Mouse (Mus musculus): ENCODE measurements around the gene Trp63. TPM values are rescaled to one million over a fixed set of nuclear protein-coding genes. Genes with fewer than 3 reads are reported as not detected.
"Not testable (repeated sequence)": the region's sequence is repeated elsewhere in the genome, so short reads cannot be mapped to it uniquely, and the experiment has no call there.

The Trp63 gene
- 0.48 and 5.1 TPM in 2 replicates for polyA plus RNA-seq (2012; rRNA removed)

DNA sequence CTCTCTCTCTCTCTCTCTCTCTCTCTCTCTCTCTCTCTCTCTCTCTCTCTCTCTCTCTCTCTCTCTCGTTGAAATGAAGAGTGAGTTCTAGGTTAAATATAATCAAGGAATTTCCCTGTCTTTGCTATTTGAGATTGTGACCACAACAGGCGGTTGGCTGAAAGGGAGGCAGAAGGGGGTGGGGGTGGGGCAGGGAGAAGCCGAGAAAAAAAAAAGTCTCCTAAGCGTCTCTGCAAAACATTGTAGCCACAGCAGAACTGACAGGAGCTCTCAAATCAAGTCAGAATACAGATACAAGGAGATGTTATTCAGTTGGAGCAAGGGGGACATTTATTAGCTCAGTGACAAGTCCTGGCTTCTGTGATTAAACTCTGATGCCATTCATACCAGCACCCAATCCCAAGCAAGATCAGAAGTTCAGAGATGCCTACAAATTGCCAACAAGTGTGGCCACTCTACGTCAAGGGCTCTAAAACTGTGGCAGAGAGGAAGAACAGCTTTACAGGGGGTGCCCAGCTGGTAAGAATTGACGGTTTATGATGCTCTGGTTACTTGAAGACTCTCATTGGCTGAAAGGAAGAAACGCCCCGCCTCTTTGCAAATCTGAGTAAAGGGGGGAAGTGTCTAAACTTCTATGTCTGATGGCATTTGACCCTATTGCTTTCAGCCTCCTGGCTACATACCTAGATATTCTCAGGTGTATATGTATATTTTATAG lies at the start of gene Trp63:
Gene Trp63 (plus strand): TSS at position 233 of the 718 bp plus-strand sequence.
- DNase-seq, result no peak
- no peak within 1 kb of the TSS for H3K4me3 ChIP-seq (replicated peaks; ENCODE audit: extremely low read depth, low read depth, low read length)
- WGBS, result 35% methylated on average over 8 of the region's 8 CpGs
- H3K4me1 ChIP-seq (ENCODE audit: control insufficient read depth, insufficient read depth, low read length), result no peaks in the 10 kb centered on the region; the same call in 1 of the 2 replicates
- TF ChIP-seq CTCF (IDR thresholded peaks at IDR 0.05; ENCODE audit: insufficient read depth, low read length), result no peak
- no peak for TF ChIP-seq POLR2A (IDR thresholded peaks at IDR 0.05; ENCODE audit: borderline replicate concordance, extremely low read depth, low read depth, low read length)

DNA sequence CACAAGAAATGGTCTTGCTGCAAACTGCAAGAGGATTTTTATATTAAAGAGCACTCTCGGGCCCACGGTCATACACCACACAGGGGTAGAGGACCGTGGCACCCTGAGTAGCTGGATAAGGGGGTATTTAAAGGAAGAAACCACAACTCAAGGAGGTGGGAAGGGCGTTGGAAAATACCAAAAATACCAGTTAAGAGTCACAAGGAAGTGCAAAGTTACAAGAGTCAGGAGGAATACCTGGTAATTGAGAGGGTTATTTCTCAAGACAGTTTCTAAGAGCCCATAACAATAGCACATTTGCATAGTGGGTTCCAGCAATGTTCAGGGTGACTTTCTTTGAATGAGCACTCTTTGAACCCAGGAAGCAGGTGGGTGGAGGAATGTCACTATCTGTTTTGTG lies 38.8 kb upstream of the Trp63 start:
- not testable (repeated sequence) for H3K4me3 ChIP-seq (replicated peaks; ENCODE audit: extremely low read depth, low read depth, low read length); DNase-seq; H3K4me1 ChIP-seq (ENCODE audit: control insufficient read depth, insufficient read depth, low read length)
- WGBS, result 75% methylated on average over 4 of the region's 4 CpGs

DNA sequence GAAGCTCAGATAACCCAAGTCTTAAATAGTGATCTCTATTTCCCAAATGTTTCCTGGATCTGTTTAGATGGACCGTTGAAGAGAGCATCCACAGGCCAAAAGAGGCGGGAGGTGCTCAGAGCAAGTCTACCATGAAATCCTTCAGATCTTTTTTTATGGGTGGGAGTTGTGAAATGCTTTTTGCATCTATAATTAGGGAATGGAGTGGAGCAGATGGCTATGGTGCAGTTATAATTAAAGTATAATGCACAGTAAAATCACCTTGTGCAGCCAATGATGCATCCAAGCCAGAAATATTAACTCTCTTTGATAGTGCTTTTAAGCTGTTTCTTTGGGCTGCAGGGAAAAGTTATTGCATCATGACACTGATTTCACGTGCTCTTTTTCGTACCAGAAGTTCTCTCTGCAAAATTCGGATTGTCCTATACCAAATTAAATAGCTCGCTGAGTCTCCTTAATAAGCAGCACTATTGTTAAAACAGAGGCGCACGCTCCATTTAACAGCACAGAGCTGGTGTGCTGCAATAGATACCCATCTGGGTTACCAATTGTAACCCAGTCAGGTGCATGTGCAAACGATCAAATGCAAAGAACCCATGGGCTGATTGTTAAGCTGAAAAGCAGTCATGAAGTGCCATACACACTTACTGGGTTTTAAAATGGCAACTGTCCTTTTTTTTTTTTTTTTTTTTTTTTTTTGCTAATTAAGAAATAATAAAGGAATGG lies 22.9 kb upstream of the Trp63 start:
- no peak overlapping the region for H3K4me3 ChIP-seq (replicated peaks; ENCODE audit: extremely low read depth, low read depth, low read length)
- 92% methylated on average over 9 of the region's 9 CpGs for whole genome bisulfite sequencing
- no peak for TF ChIP-seq POLR2A (IDR thresholded peaks at IDR 0.05; ENCODE audit: borderline replicate concordance, extremely low read depth, low read depth, low read length)
- TF ChIP-seq CTCF (IDR thresholded peaks at IDR 0.05; ENCODE audit: insufficient read depth, low read length), result no peak
- H3K4me1 ChIP-seq (ENCODE audit: control insufficient read depth, insufficient read depth, low read length), result no peaks in the 10 kb centered on the region
- no peak for DNase-seq

DNA sequence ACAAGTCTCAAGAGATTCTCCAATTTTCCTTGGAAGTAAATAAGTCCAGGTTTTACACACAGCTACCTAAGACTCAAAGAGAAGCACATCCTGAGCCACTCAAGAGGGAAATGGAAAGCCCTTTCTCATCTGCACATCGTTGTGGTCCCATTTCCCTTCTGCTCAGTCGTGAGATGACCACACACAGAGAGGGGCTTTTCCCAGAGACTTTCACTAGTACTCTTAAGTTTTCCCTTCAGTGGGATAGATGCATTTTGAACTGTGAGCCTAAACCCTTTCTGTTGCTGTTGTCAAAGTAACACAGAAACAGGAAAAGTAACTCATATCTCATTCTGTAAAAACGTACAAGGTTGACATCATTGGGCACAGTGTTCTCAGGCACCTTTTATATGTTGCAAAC lies 20.4 kb upstream of the Trp63 start:
- WGBS, result 54% methylated on average over 3 of the region's 3 CpGs
- TF ChIP-seq CTCF (IDR thresholded peaks at IDR 0.05; ENCODE audit: insufficient read depth, low read length) (no peak), POLR2A (IDR thresholded peaks at IDR 0.05; ENCODE audit: borderline replicate concordance, extremely low read depth, low read depth, low read length) (no peak)

DNA sequence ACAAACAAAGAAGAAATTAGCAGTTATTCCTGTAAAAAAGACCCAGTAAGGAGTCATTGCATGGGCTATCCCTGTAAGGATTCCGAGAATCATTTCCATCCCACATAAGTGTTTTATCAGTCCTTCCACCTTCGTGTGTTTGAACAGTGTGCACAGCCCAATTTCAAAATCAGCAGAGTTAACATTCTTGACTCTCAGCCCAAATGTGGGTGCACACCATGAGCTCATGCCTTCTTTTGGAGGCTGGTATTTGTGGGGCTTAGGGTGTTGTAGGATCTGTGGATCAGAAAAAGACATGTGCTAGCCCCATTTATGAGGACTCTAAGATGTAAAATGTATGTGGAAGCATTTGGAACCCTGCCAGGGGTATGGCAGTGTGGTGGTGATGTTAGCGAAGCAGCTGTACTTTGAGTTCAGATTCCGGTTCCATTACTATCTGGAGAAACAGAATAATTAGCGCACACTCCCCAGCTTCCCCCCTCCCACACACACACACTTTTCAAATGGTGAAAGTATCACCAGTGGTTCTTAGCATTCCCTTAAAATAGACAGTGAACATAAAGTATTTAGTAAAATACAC lies 9.6 kb upstream of the Trp63 start:
- WGBS, result 51% methylated on average over 5 of the region's 5 CpGs
- no peak for TF ChIP-seq CTCF (IDR thresholded peaks at IDR 0.05; ENCODE audit: insufficient read depth, low read length)
- no peak for TF ChIP-seq POLR2A (IDR thresholded peaks at IDR 0.05; ENCODE audit: borderline replicate concordance, extremely low read depth, low read depth, low read length)
- Histone ChIP-seq H3K4me1 (ENCODE audit: control insufficient read depth, insufficient read depth, low read length) (no peaks in the 10 kb centered on the region; the same call in 1 of the 2 replicates), H3K4me3 (replicated peaks; ENCODE audit: extremely low read depth, low read depth, low read length) (no peak overlapping the region)
- DNase-seq, result peak; percentile 22

More for the DNA sequence above, 20.4 kb upstream of the Trp63 start:
- no peak for DNase-seq
- H3K4me3 ChIP-seq (replicated peaks; ENCODE audit: extremely low read depth, low read depth, low read length), result no peak overlapping the region
- no peaks in the 10 kb centered on the region for H3K4me1 ChIP-seq (ENCODE audit: control insufficient read depth, insufficient read depth, low read length)

GRCm38 (mm10) chr16:25680369-25680768 lies 3.2 kb upstream of the Trp63 start:
- TF ChIP-seq POLR2A (IDR thresholded peaks at IDR 0.05; ENCODE audit: borderline replicate concordance, extremely low read depth, low read depth, low read length) (no peak), CTCF (IDR thresholded peaks at IDR 0.05; ENCODE audit: insufficient read depth, low read length) (no peak)
- Histone ChIP-seq H3K4me1 (ENCODE audit: control insufficient read depth, insufficient read depth, low read length) (no peaks in the 10 kb centered on the region; the same call in 1 of the 2 replicates), H3K4me3 (replicated peaks; ENCODE audit: extremely low read depth, low read depth, low read length) (no peak overlapping the region)
- WGBS, result 56% methylated on average over 5 of the region's 5 CpGs
- no peak for DNase-seq

GRCm38 (mm10) chr16:25682533-25682932 lies 1.0 kb upstream of the Trp63 start:
- Histone ChIP-seq H3K4me1 (ENCODE audit: control insufficient read depth, insufficient read depth, low read length) (no peaks in the 10 kb centered on the region; the same call in 1 of the 2 replicates), H3K4me3 (replicated peaks; ENCODE audit: extremely low read depth, low read depth, low read length) (no peak overlapping the region)
- DNase-seq, result no peak
- 60% methylated on average over 4 of the region's 4 CpGs for WGBS
- TF ChIP-seq CTCF (IDR thresholded peaks at IDR 0.05; ENCODE audit: insufficient read depth, low read length) (no peak), POLR2A (IDR thresholded peaks at IDR 0.05; ENCODE audit: borderline replicate concordance, extremely low read depth, low read depth, low read length) (no peak)

GRCm38 (mm10) chr16:25684572-25684971 lies 1.0 kb downstream of the Trp63 start:
- 73% methylated on average over 2 of the region's 2 CpGs for WGBS
- no peak for DNase-seq
- Histone ChIP-seq H3K4me1 (ENCODE audit: control insufficient read depth, insufficient read depth, low read length) (no peaks in the 10 kb centered on the region; the same call in 1 of the 2 replicates), H3K4me3 (replicated peaks; ENCODE audit: extremely low read depth, low read depth, low read length) (no peak overlapping the region)
- TF ChIP-seq CTCF (IDR thresholded peaks at IDR 0.05; ENCODE audit: insufficient read depth, low read length) (no peak), POLR2A (IDR thresholded peaks at IDR 0.05; ENCODE audit: borderline replicate concordance, extremely low read depth, low read depth, low read length) (no peak)

DNA sequence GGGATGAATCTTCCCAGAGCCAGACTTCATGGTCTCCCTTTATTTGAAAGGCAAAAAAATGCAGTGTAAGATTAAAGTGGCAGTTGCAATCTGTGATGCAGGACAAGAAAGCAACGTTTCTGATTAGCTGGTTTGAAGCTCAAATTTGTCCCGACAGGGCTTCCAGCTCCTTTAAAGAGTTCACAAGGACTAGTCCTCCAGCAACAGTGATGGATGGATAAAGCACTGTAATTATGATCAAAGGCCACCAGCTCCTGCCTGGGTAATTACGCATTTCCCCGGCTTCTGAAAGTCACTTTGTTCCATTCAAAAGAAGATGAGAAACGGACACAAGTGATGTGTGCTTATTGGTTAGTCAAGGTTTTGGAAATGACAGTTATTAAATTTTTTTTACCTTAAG lies 7.0 kb downstream of the Trp63 start:
- 38% methylated on average over 5 of the region's 5 CpGs for WGBS
- no peak for DNase-seq
- no peaks in the 10 kb centered on the region for H3K4me1 ChIP-seq (ENCODE audit: control insufficient read depth, insufficient read depth, low read length)
- TF ChIP-seq POLR2A (IDR thresholded peaks at IDR 0.05; ENCODE audit: borderline replicate concordance, extremely low read depth, low read depth, low read length) (no peak), CTCF (IDR thresholded peaks at IDR 0.05; ENCODE audit: insufficient read depth, low read length) (no peak)
- no peak overlapping the region for H3K4me3 ChIP-seq (replicated peaks; ENCODE audit: extremely low read depth, low read depth, low read length)

Measured in lung, adult 2 months (tissue).